Mouse (Mus musculus): Measurements from ENCODE around the gene Polr2m. TPM values are rescaled to one million over a fixed set of nuclear protein-coding genes. Genes with fewer than 3 reads are reported as not detected.

The Polr2m gene
- polyA plus RNA-seq, 1 experiment from 2014 or later: 254 TPM

DNA sequence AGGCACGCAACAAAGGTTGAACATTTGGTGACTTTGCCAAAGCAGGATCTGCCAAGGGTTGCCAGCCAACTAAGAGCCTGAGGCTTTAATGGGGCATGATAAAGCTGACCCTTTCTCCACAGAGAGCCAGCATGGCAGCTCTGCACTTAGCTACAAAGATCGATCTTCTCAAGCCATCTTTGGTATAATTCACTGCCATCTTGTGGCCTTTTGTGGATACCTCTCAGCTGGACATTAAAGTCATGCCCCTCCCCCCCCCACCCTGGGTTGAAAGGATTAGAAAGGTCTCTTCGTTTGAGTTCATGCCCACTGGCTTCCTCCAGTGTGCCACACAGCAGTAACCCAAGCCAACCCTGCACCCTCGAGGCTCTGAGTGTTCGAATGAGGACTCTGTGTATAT lies 31.8 kb downstream of the Polr2m start:
- ATAC-seq (ENCODE audit: low read depth): no peak
- Histone ChIP-seq H3K27ac (ENCODE audit: low read depth, low read length) (no peak overlapping the region), H3K36me3 (ENCODE audit: control insufficient read depth, insufficient read depth, low read length) (no peaks in the 10 kb centered on the region), H3K4me2 (ENCODE audit: low read depth, low read length) (no peak overlapping the region), H3K27me3 (ENCODE audit: control insufficient read depth, insufficient read depth, low read length) (no peaks in the 10 kb centered on the region), H3K9me3 (ENCODE audit: control insufficient read depth, low read length) (no peaks in the 10 kb centered on the region), H3K9ac (replicated peaks; ENCODE audit: low read depth, low read length) (no peak overlapping the region), H3K4me1 (ENCODE audit: control insufficient read depth, insufficient read depth, low read length) (no peaks in the 10 kb centered on the region), H3K4me3 (ENCODE audit: low read depth, low read length) (no peak overlapping the region)
- 74% methylated on average over 5 of the region's 5 CpGs for WGBS

DNA sequence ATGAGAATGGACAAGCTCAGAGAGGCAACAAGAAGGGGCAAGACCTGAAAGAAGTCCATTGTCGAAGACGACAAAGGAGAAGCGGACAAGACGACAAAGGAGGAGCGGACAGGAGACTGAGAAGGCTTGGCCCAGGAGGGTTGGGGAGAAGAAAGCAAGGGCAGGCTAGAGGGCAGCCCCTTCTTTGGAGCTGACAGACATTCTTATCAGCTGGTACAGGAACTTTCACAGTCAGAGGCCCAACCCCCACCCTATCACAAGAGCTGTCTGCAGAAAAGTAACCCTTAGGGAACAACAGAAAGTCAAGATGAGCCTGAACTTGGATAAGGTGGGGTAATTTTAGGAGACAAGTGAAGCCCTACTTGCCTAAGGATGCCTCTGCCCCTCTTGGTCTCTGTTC lies 32.4 kb downstream of the Polr2m start:
- Histone ChIP-seq H3K4me1 (ENCODE audit: control insufficient read depth, insufficient read depth, low read length) (no peaks in the 10 kb centered on the region), H3K27ac (ENCODE audit: low read depth, low read length) (no peak overlapping the region), H3K4me3 (ENCODE audit: low read depth, low read length) (no peak overlapping the region), H3K9ac (replicated peaks; ENCODE audit: low read depth, low read length) (no peak overlapping the region), H3K9me3 (ENCODE audit: control insufficient read depth, low read length) (no peaks in the 10 kb centered on the region), H3K36me3 (ENCODE audit: control insufficient read depth, insufficient read depth, low read length) (no peaks in the 10 kb centered on the region), H3K27me3 (ENCODE audit: control insufficient read depth, insufficient read depth, low read length) (no peaks in the 10 kb centered on the region), H3K4me2 (ENCODE audit: low read depth, low read length) (no peak overlapping the region)
- ATAC-seq (ENCODE audit: low read depth): no peak
- WGBS: 69% methylated on average over 5 of the region's 5 CpGs

DNA sequence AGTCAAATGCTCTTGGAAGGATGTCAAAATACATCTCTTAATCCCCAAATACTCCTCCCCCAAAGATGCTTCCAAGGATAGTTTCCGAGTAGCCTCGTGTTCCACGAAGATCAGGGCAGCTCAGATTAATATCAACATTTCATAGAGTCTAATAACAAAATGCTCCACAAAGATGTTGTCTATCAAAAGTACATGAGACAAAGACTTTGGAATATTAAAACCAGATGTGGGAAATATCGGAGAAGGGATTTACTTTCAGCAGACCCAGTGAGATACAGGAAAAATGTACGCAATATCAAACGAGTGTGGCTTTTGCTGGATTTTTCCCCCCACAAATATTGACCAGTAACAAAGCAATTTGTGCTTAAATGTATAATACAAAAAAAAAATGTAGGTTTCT lies 35.1 kb downstream of the Polr2m start:
- Histone ChIP-seq H3K4me3 (ENCODE audit: low read depth, low read length) (no peak overlapping the region), H3K9me3 (ENCODE audit: control insufficient read depth, low read length) (no peaks in the 10 kb centered on the region), H3K4me1 (ENCODE audit: control insufficient read depth, insufficient read depth, low read length) (no peaks in the 10 kb centered on the region), H3K36me3 (ENCODE audit: control insufficient read depth, insufficient read depth, low read length) (no peaks in the 10 kb centered on the region), H3K4me2 (ENCODE audit: low read depth, low read length) (no peak overlapping the region), H3K9ac (replicated peaks; ENCODE audit: low read depth, low read length) (no peak overlapping the region), H3K27me3 (ENCODE audit: control insufficient read depth, insufficient read depth, low read length) (no peaks in the 10 kb centered on the region), H3K27ac (ENCODE audit: low read depth, low read length) (no peak overlapping the region)
- WGBS: 83% methylated on average over 6 of the region's 6 CpGs
- no peak for ATAC-seq (ENCODE audit: low read depth)

DNA sequence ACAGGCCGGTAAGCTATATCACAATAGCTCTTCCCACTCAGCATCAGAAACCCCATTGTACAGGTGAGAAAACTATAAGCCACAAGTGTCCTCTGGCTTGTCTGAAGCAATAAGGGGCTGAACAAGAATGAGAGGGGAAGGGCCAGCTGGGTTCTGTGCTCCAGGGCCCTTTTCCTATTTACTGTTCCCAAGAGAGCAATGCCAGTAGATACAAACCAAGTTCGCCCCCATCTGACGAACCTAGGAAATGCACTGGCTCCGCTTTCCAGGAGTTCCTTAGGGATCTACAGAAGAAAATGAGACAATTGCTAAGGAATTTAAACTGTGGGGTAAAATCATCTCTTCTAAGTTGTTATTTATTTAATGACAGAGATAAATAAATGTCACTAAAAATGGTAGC lies 38.2 kb downstream of the Polr2m start:
- Histone ChIP-seq H3K4me2 (ENCODE audit: low read depth, low read length) (no peak overlapping the region), H3K9ac (replicated peaks; ENCODE audit: low read depth, low read length) (no peak overlapping the region), H3K4me3 (ENCODE audit: low read depth, low read length) (no peak overlapping the region), H3K36me3 (ENCODE audit: control insufficient read depth, insufficient read depth, low read length) (no peaks in the 10 kb centered on the region), H3K9me3 (ENCODE audit: control insufficient read depth, low read length) (no peaks in the 10 kb centered on the region), H3K4me1 (ENCODE audit: control insufficient read depth, insufficient read depth, low read length) (no peaks in the 10 kb centered on the region), H3K27me3 (ENCODE audit: control insufficient read depth, insufficient read depth, low read length) (no peaks in the 10 kb centered on the region), H3K27ac (ENCODE audit: low read depth, low read length) (no peak overlapping the region)
- WGBS: 30% methylated on average over 4 of the region's 4 CpGs
- ATAC-seq (ENCODE audit: low read depth): no peak

DNA sequence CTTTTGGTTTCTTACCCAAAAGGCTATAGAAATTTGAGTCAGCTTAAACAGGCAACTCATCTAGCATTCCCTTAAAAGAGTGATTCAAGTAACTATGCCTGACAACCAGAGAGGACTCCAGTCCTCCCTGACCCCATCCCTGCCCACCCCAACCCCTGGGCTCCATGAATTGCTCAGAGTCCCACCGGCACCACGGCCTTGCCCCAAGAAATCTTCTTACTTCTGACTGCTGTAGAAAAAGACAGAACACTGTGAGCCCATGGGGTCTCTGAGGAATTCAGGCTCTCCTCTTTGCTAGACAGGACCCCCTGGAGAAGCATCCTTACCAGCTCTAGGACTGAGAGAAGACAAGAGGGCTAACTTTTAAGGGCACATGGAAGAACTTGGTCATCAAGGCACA lies 40.4 kb downstream of the Polr2m start:
- ATAC-seq (ENCODE audit: low read depth): no peak
- 82% methylated on average over 2 of the region's 2 CpGs for WGBS

DNA sequence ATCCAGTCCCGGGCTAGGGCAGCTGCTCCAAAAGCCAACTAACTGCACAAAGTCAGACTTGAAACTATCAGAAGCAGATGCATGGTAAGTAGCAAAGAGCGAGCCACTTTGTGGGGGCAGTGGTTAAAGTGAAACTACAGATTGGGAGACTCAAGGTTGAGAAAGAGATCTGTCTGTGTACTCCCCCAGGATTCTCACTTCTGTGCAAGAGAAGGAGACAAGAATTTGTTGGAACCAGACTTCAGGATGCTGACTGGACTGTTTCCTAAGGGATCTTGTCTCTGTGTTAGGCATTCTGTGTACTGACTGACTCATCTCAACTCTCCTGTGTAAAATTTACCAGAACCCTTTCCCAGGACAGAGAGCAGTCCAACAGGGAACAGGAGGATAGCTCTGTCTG lies 47.6 kb downstream of the Polr2m start:
- no peaks in the 10 kb centered on the region for H3K9me3 ChIP-seq (ENCODE audit: control insufficient read depth, low read length)
- no peak overlapping the region for H3K4me2 ChIP-seq (ENCODE audit: low read depth, low read length)
- H3K27ac ChIP-seq (ENCODE audit: low read depth, low read length): no peak overlapping the region
- no peak for ATAC-seq (ENCODE audit: low read depth)
- H3K9ac ChIP-seq (replicated peaks; ENCODE audit: low read depth, low read length): no peak overlapping the region
- H3K36me3 ChIP-seq (ENCODE audit: control insufficient read depth, insufficient read depth, low read length): no peaks in the 10 kb centered on the region
- no peak overlapping the region for H3K4me3 ChIP-seq (ENCODE audit: low read depth, low read length)
- H3K4me1 ChIP-seq (ENCODE audit: control insufficient read depth, insufficient read depth, low read length): no peaks in the 10 kb centered on the region
- H3K27me3 ChIP-seq (ENCODE audit: control insufficient read depth, insufficient read depth, low read length): no peaks in the 10 kb centered on the region
- 95% methylated on average over 2 of the region's 2 CpGs for WGBS

More for the DNA sequence above, 40.4 kb downstream of the Polr2m start:
- Histone ChIP-seq H3K36me3 (ENCODE audit: control insufficient read depth, insufficient read depth, low read length) (no peaks in the 10 kb centered on the region), H3K4me3 (ENCODE audit: low read depth, low read length) (no peak overlapping the region), H3K4me2 (ENCODE audit: low read depth, low read length) (no peak overlapping the region), H3K27me3 (ENCODE audit: control insufficient read depth, insufficient read depth, low read length) (no peaks in the 10 kb centered on the region), H3K9me3 (ENCODE audit: control insufficient read depth, low read length) (no peaks in the 10 kb centered on the region), H3K4me1 (ENCODE audit: control insufficient read depth, insufficient read depth, low read length) (no peaks in the 10 kb centered on the region), H3K9ac (replicated peaks; ENCODE audit: low read depth, low read length) (no peak overlapping the region), H3K27ac (ENCODE audit: low read depth, low read length) (no peak overlapping the region)

Other genes starting within 250 kb of the Polr2m start
- 2.4 and 4.2 TPM in 2 replicates for gene Myzap, start 106.4 kb upstream of the Polr2m start, polyA plus RNA-seq (2014; fragmentation: Nextera tagmentation; extraction: Ambion mirVana)

All from neural tube, embryonic 14.5 days (tissue).